Mouse (Mus musculus) erythroblast, adult 5-6 weeks (primary cell): Measurements from ENCODE around the gene Ccndbp1. TPM values are rescaled to one million over a fixed set of nuclear protein-coding genes. Genes with fewer than 3 reads are reported as not detected.
"Not testable (repeated sequence)": the region's sequence is repeated elsewhere in the genome, so short reads cannot be mapped to it uniquely, and the experiment has no call there.

Experiments
- ATAC-seq: replicated peaks from 2 replicates; pipeline ENCODE4 v1.8.0; 2016; ENCODE audit warnings: moderate number of reproducible peaks, mild to moderate bottlenecking, moderate TSS enrichment, inconsistent platforms; ENCODE audit not compliant: poor library complexity, low FRiP score, severe bottlenecking
- total RNA-seq, 2 experiments: library from RNA; stranded (forward) in 1 of 2; stranded (reverse) in 1 of 2; fragments of 150-400 nt in 1 of 2; fragments of 200-764, 138-1000 nt in 1 of 2; gene quantifications; 2 replicates each; pipeline versions ENCODE4 v1.2.3 to v1.2.4; 2015 to 2017; ENCODE audit warnings: low replicate concordance in 2 of 2

Gene Ccndbp1
- total RNA-seq, 2 experiments from 2014 or later = 367 to 452 TPM

DNA sequence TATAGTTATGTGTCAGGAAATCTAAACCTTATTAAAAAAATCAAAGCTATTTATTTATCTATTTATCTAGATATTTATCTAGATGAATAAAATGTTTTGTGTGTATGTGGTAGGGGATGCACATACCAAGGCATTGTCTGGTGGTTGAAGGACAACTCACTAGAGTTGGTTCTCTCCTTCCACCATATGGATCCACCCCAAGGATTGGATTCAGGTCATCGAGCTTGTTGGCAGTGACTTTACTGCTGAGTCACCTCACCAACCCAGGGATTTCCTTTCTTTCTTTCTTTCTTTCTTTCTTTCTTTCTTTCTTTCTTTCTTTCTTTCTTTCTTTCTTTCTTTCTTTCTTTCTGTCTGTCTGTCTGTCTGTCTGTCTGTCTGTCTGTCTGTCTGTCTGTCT lies 11.6 kb upstream of the Ccndbp1 start:
- ATAC-seq = not testable (repeated sequence)

DNA sequence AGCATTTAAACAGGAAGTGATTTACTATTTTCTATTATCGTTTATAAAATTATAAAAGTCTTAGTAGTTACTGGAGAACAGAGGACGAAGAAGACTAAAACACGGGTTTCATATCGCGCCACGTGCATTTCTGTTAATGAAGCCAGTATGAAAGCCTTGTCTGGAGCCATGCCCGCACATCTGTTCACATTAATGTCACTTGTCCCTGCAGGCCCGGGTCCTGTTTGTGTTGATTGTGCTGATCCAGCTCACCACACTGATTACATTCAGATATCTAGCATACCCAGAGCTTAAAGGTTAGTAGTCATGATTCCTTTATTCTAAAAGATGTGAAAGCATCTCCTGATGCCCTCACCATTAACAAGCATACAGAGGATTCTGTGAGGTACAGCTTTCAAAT lies 9.3 kb upstream of the Ccndbp1 start:
- no peak for ATAC-seq

DNA sequence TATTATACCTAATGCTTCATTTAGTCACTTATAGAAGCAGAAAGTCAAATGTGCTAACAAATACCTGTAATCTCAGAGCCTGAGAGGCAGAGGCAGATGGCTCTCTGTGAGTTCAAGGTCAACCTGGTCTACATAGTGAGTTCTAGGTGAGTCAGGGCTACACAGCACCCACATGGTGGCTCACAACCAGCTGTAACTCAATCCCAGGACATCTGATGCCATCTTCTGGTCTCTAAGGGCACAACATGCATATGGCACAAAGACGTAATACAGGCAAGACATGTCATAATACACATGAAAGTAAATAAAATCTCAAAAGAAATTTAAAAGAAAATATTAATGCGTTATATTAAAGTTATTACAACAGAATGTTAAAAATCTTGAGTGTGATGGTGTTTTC lies 4.6 kb upstream of the Ccndbp1 start:
- no peak for ATAC-seq

DNA sequence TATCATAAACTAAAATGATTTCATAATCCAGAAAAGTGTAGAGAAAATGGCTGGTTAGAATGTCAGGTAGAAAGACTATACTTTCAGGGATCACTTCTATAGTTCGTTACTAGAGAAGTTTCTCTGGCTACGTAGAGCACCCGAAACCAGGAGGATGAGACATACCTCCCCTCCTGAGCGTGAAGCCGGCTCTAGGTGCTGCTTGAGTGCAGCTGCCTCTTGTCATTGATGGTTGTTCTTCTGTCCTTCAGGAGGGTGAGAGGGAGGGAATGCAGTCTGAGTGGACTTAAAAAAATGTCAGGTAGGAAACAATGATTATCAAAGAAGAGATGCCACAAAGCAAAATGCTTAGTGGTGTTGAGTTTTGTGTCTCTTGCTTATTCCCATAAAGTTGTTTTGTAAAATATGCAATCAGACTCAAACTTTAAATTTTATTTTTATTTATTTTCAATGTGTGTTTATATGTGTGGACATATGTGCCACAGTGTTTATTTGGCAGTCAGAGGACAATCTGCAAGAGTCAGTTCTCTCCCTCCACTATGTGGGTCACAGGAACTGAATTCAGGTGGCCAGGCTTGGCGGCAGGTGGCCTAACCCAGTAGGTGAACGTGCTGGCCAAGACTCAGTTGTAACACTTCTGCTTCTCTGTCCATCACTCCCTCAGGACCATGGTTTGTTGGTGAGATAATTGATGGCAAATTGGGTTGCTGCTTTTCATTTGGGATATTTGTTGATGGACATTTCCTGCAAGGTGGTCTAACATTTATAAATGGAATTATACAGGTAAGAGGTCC lies 4.0 kb upstream of the Ccndbp1 start:
- no peak for ATAC-seq

DNA sequence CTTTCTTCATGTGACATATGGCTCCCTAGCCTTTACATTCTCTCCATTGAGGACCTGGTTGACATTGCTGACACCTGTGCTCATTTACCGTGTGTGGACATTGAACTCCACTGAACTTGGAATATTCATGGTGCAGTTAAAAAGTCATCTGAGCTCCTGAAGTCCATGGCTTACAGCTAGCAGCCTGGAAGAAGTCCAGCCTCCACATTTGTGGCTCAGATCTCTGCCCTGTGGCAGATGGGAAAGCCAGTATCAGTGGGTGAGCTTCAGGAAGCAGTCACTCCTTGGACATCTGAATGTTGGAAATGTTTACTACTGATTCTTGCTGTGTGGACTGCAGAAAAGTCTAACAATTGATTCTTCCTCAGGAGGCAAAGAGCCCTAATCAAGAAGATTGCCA lies 1.2 kb upstream of the Ccndbp1 start:
- no peak for ATAC-seq

DNA sequence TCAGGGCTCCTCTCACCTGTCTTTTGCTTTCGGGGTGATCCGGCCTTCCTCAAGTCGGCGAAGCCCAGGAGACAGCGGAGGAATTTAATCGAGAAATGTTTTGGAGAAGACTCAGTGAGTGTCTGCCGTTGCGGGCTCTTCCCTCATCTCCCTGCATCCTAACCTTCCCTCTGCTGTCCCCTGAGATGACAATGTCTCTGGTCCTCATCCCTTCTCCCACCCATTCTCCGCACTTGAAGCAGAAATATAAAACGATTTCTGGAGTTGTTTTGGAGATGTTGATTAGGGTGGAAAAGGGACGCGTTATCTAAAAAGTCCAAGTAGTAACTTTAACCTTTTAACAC lies 433 bp downstream of the Ccndbp1 start:
- ATAC-seq = peak; percentile 39

DNA sequence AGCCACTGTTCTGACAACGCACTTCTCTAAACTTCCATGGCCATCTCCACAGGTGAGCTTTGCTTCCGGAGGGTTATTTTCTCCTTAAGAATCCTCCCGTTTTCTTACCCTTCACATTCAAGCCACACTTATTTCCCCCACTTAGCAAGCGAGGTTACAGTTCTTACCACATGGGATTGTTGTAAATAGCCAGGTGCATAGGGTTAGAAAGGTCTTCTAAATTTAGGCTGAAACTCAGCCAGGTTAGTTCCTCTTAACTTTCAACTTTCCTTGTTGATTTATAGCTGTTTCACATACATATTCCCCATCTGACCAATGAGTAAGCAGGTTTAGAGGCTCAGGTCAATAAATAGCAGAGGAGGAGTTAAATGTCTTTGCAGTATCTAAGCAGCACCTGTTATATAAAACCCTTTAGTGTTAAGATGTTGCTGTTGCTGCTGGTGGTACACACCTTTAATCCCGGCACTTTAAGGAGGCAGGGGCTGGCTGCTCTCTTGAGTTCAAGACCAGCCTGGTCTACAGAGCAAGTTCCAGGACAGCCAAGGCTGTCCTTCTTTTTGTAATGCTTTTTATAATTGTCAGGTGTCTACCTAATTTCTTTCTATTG lies 971 bp downstream of the Ccndbp1 start:
- peak; percentile 71 for ATAC-seq

DNA sequence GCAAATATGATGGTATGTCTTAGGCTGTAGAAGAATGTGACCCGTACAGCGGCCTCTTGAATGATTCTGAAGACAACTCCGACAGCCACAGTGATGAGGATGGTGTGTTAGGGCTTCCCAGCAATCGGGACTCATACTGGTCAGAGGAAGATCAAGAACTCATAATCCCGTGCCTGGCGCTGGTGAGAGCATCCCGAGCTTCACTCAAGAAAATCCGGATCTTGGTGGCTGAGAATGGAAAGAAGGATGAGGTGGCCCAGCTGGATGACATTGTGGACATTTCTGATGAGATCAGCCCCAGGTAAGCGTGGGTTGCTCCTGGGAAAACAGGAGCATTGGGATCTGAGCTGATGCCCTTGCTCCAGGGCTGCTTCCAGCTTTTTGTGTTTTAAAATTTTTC lies 4.5 kb downstream of the Ccndbp1 start:
- ATAC-seq = no peak

DNA sequence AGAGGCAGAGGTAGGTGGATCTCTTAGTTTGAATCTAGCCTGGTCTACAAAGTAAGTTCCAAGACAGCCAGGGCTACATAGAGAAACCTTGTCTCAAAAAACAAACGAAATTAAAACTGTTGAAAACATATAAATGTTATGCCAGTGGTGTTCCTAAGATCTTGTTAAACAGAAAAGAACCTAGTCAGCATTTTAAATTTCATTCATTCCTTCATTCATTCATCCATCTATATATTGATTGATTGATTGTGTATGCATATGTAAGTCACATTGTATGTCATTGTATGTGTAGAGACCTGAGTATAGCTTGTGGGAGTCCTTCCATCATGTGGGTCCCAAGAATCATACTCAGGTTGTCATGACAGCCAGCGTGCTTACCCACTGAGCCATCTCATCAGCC lies 7.3 kb downstream of the Ccndbp1 start:
- no peak for ATAC-seq

DNA sequence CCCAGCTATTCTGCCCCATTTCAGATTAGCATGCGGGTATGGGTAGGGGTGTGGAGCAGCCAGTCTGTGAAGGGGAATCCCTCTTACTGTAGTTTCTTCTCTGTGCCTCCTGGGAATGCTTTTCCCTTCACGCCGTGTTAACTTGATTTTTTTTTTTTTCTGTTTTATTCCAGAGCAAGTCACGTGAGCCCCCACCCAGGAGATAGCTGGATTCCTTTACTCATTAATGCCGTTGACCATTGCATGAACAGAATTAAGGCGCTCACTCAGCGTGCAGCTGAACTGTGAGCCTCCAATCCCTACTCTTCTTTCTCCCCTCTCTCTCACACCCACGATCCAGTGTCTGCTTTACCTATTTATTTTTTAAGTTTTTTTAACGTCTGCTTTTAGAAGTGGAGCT lies 8.0 kb downstream of the Ccndbp1 start:
- ATAC-seq = no peak

DNA sequence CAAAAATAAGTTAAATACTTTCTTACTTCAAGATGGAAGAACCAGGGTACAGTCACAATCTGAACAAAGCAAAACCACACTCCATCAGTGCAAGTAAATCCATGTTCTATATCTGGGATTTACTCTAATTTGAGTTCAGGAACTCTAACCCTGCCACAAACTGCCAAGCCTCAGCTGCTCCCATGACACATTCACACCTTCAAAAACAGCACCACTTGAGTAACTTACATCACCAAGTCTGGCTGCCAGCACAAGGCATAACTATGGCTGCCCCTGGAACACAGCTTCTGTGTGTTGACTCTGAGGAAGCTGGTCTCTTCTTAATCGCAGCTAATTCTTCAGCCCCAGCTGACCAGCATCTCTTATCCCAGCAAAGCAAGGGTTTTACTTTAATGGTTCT lies 8.9 kb downstream of the Ccndbp1 start:
- ATAC-seq = no peak

DNA sequence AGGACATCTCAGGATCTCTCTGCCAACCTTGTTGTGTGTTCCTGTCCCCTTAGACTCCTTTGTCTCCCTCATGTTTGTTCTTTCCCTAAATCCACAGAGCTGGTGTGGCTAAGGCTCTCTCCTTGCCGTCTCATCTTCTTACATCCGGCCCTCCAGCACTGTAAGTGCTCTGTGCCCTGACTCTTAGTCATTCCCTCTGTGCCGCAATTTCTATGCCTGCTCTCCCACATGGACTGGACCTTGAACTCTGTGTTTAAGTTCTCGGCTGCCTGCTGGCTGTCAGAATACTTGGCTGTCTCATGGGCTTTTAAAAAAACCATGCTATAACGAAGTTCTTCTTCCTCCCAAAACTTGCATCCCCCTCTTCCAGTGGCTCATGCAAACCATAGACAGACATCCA lies 14.7 kb downstream of the Ccndbp1 start:
- ATAC-seq = no peak; the same call in 1 of the 2 replicates

DNA sequence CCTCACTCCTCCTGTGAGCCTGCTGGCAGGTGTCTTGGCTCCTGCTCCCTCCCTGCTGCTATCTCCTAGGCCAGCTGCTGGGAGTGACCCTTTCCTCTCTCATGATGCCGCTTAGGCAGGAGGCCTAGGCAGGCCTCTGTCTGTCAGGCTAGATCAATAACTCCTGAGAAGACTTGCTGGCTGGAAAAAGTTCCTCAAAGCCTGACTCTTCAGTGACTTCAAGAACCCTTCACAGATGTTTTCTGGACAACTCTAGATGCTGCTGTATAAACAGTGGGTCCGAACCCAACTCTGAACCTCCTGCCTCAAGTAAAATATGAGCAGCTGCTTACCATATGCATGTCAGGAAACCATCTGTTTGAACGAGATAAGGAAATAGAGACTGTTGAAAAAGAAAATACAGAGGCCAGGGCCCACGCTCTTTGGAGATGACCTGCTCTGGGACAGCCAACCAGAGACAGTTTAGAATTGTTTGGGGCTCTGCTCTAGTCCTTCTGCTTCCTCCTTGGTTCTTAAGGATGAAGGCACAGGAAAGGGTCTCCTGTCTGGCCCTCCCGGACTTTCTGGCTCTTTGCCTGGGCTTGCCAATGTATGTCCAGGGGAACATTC lies 28.6 kb downstream of the Ccndbp1 start, which contains the start of gene Epb42:
Gene Epb42, minus strand, starts transcription at position 340 of the 609 bp plus-strand sequence.
- ATAC-seq = peak; percentile 91

DNA sequence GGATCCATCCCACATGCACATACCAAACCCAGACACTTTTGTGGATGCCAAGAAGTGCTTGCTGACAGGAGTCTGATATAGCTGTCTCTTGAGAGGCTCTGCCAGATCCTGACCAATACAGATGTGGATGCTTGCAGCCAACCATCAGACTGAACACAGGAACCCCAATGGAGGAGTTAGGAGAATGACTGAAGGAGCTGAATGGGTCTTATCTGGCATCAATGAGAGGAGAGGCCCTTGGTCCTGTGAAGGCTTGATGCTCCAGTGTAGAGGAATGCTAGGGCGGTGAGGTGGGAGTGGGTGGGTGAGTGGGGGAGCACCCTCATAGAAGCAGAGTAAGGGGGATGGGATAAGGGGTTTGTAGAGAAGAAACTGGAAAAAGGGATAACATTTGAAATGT lies 30.6 kb downstream of the Ccndbp1 start:
- not testable (repeated sequence) for ATAC-seq

DNA sequence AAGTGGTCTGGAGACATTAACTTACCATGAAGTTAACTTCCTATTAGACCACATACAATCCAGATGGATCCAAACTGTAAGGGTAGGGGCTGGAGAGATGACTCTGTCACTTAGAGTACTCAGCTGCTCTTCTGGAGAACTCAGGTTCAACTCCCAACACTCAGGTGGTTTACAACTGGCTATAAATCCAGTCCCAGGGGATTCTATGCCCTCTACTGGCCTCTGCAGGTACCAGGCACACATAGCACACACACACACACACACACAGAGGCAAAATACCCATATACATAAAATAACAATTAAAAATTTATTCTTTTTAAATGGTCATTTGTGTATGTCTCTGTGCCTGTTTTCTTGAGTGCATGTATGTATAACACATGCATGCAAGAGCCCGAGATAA lies 31.2 kb downstream of the Ccndbp1 start:
- no peak for ATAC-seq

DNA sequence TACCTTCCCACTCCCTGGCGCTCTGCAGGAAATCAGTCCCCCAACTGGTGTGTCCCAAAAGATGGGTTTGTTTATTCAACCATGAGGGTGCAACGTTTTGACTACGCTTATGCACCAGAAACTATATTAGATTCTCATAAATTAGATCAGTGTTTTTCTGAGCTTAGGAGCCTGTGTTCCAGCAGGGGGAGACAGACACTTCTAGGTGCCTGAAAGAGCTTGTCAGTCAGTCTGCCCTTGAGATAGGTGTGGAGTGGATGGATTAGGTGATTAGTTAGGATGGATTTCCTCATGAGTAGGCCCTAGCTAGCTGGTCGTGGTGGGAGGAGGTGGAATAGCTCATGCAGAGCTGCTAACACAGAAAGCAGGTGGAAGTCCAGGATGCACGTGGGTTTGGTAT lies 32.9 kb downstream of the Ccndbp1 start:
- ATAC-seq = peak; percentile 53

DNA sequence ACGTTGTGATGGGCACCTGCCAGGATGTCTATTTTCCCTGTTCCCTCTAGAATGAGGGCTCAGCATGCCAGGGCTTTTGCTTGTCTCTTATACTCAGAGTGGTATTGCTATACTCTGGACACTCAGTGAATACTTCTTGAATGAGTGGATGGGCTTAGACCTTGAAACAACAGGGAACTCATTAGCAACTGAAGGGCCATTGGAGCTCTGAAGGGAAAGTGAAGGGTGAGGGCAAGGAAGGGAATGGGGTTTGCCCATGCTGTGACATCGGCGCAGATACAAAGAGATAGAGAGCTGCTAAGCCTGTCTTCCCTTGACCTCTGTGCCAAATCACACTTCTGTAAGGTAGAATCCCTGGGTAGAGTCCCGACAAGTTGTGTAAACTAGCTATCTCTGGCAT lies 37.5 kb downstream of the Ccndbp1 start:
- ATAC-seq = no peak

DNA sequence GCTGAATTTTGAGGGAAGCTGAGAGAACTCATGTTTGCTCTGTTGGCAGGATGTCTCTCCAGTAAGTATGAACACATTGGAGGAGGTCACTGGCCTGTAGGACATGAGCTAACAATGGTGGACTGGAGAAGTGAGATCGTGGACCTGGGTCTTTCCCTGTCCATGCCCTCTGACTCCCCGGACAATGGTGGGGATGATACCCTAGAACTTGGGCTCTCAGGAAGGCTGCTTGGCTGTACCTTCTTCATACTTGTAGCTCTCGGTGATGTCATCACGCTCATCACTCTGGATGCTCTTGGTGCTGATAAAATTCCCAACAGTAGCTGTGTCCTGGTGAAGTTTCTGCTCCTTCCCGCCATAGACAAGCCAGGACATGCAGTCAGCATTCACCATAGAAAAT lies 44.0 kb downstream of the Ccndbp1 start:
- ATAC-seq = no peak

DNA sequence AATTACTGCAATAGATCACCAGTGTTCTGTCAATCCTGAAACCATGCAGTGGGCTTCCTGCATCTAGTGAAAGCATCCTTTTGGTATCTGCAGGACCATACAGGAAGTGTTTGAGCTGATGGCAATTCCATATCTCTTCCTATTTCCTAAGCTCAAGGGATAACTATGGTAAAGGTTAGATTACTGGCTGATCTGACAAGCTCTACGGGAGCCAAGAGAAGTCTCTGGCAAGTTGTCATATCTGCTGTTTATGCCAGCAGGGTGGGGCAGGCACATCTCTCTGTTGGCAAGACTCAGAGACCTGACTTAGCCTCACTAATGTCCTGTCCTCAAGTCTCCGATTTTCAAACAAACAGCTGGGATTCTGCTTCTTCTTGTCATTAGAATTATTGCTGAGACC lies 45.9 kb downstream of the Ccndbp1 start:
- ATAC-seq = peak; percentile 81

DNA sequence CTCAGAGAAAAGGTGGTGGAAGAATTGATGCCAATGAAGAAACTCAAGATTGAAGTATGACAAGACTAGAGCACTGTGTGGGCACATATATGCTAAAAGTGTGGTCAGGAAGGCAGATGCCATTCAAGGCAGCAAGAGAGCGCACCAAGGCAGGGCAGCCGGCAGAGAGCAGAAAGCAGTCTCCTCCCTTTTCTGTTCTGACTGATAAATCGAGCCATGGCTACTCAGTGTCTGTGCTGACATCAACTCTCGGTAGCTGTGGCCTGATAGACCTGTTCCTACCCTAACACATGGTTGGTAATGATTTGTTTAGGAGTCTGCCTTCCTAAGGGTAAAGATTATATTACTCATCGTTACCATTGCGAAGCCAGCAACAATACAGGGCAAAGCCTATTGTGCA lies 47.7 kb downstream of the Ccndbp1 start:
- ATAC-seq = peak; percentile 87

DNA sequence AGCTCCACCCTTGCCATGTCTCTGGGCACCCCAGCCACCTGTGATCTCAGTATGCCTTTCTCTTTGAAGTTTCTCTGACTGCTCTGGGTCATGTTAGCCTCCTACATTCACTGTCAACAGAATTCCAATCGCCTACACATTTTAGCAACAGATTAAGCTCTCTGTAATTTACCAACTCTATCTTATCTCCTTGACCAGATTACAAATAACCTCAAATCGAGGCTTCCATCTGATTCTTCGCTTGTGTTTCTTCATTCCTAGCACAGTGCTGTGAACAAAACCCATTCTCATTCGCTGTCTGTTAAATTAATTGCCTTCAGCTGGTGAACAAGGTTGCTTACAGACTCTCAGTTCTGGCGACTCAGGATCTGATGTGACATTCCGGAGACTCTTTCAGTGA lies 49.8 kb downstream of the Ccndbp1 start:
- ATAC-seq = no peak
